In genomic region chr16:77140651-77141050, GRCm38 (mm10) we compare ENCODE assay signal across 19 mouse cellular contexts.
"Had no signal": no experiment of that assay in that cellular context is flagged by ENCODE, and none has a peak within 500 bp of the region (broad histone marks: within the 10 kb centered on the region; RNA-seq: fewer than 3 reads in every experiment).

No protein-coding gene starts in this region.

- ATAC-seq: liver, postnatal 0 days; lung, postnatal 0 days had no signal

- H3K4me3 ChIP-seq: lung, embryonic 15.5 days; megakaryocyte, embryonic 14.5 days; midbrain, embryonic 12.5 days; neural tube, embryonic 12.5 days had no signal

- H3K4me1 ChIP-seq: lung, embryonic 15.5 days; megakaryocyte, embryonic 14.5 days; midbrain, embryonic 12.5 days; neural tube, embryonic 12.5 days had no signal

- DNase-seq: liver, postnatal 0 days; lung, adult 2 months; lung, postnatal 14 days; lung, postnatal 36 days; midbrain, embryonic 14.5 days; retina, postnatal 1 day; right cerebral cortex, adult 18-20 months; right cerebral cortex, postnatal 25 days; right cerebral cortex, postnatal 4 days; spleen, adult 18-20 months; thymus, adult 18-20 months; thymus, postnatal 14 days; thymus, postnatal 36 days had no signal

- H3K4me2 ChIP-seq: lung, embryonic 15.5 days; midbrain, embryonic 12.5 days; neural tube, embryonic 12.5 days had no signal

- H3K36me3 ChIP-seq: lung, embryonic 15.5 days; midbrain, embryonic 12.5 days; neural tube, embryonic 12.5 days had no signal

- H3K9ac ChIP-seq: liver, postnatal 0 days; lung, embryonic 15.5 days; midbrain, embryonic 12.5 days; neural tube, embryonic 12.5 days had no signal

- H3K9me3 ChIP-seq: lung, embryonic 15.5 days; midbrain, embryonic 12.5 days had no signal

- H3K27me3 ChIP-seq: lung, embryonic 15.5 days; megakaryocyte, embryonic 14.5 days; midbrain, embryonic 12.5 days; neural tube, embryonic 12.5 days had no signal

- H3K27ac ChIP-seq: lung, embryonic 15.5 days; macrophage; midbrain, embryonic 12.5 days; neural tube, embryonic 12.5 days had no signal
